Mouse (Mus musculus) embryonic facial prominence, embryonic 13.5 days (tissue): ENCODE results near the gene Adgrg1. TPM values are rescaled to one million over a fixed set of nuclear protein-coding genes. Genes with fewer than 3 reads are reported as not detected.

Source experiments
- ATAC-seq: fragments of 200-750 bp; cut with Nextera tagmentation; 2 replicates; pipeline ENCODE4 v1.8.0; 2017; ENCODE audit warnings: low read depth; ENCODE audit not compliant: insufficient number of reproducible peaks, insufficient read depth, low FRiP score, low TSS enrichment
- H3K27ac ChIP-seq: fragments of 300-500 bp; sonication (generic); 2 replicates; pipeline ENCODE4 v1.5.1; 2015; ENCODE audit warnings: moderate library complexity, mild to moderate bottlenecking, inconsistent platforms
- H3K27me3 ChIP-seq: fragments of 300-500 bp; sonication (generic); 2 replicates; pipeline ENCODE4 v1.6.1; 2015; ENCODE audit warnings: mild to moderate bottlenecking, inconsistent platforms
- H3K36me3 ChIP-seq: fragments of 300-500 bp; sonication (generic); 2 replicates; pipeline ENCODE4 v1.6.1; 2015; ENCODE audit warnings: mild to moderate bottlenecking, inconsistent platforms
- H3K4me1 ChIP-seq: fragments of 300-500 bp; sonication (generic); 2 replicates; pipeline ENCODE4 v1.6.1; 2015; ENCODE audit warnings: inconsistent platforms
- H3K4me2 ChIP-seq: fragments of 300-500 bp; sonication (generic); 2 replicates; pipeline ENCODE4 v1.6.1; 2015; ENCODE audit warnings: moderate library complexity, mild to moderate bottlenecking, inconsistent platforms
- H3K4me3 ChIP-seq: fragments of 300-500 bp; sonication (generic); 2 replicates; pipeline ENCODE4 v1.5.1; 2015; ENCODE audit warnings: mild to moderate bottlenecking, inconsistent platforms
- H3K9ac ChIP-seq: fragments of 300-500 bp; sonication (generic); 2 replicates; pipeline ENCODE4 v1.6.1; 2015; ENCODE audit warnings: mild to moderate bottlenecking, inconsistent platforms
- H3K9me3 ChIP-seq: fragments of 300-500 bp; sonication (generic); 2 replicates; pipeline ENCODE4 v1.6.1; 2016; ENCODE audit warnings: inconsistent platforms
- WGBS: fragments of 180-500 bp; shearing (Covaris S2); methylation state at CpG from one replicate; pipeline ENCODE4 v1.1.7; 2015; ENCODE audit warnings: mixed read lengths; 5-methylcytosine and 5-hydroxymethylcytosine counted together
- polyA plus RNA-seq: library from polyadenylated mRNA; unstranded; fragments of >200 nt; fragmentation: Nextera tagmentation; extraction: Ambion mirVana; gene quantifications from 2 replicates; pipeline ENCODE4 v1.2.1, GENCODE M21; 2015

Adgrg1 gene
- polyA plus RNA-seq, 1 experiment from 2014 or later = 18.4 TPM

DNA sequence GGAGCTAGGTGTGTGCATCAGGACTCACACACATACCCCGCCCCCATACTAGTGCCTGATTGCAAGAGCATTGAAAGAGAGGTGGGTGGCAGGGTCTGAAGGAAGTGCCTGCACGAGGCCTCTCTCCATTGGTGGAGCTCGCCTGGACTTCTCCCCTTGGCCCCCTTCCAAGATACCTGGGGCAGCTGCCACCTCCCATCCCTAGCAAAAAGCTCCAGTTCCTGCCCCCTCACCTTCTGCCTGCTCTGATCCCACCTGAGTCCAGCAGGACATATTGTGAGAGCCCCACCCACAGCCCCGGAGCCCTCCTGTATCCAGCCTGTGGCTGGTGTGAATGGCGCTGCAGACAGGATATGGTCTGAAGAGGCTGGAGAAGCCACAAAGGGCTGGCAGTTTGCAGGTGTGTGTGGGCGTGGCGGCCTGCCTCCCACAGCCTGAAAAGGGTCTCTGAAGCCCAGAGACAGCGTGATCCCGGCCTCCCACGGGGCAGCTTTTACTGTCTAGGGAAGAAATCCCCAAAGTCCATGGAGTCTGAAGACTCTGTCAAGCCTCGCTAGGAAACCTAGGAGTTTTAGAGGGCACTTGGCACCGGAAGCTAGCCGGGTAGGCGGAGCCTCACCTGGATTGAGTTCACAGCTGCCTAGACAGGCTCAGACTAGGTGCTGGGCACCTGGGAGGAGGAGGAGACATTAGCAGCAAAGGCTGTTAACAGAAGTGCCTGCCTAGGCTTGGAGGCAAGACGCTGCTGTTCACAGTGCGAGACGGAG is 2.3 kb downstream of the Adgrg1 start:
- H3K36me3 ChIP-seq = no peaks in the 10 kb centered on the region
- H3K4me2 ChIP-seq = peak overlapping the region; percentile 53
- peak overlapping the region; percentile 88 for H3K27ac ChIP-seq
- peaks cover 22% of the 10 kb centered on the region for H3K4me1 ChIP-seq
- peak; percentile 63 for ATAC-seq
- H3K9ac ChIP-seq = peak overlapping the region; percentile 67
- H3K27me3 ChIP-seq = peaks cover 13% of the 10 kb centered on the region
- peak overlapping the region; percentile 36 for H3K4me3 ChIP-seq
- H3K9me3 ChIP-seq = no peaks in the 10 kb centered on the region
- WGBS = 13% methylated on average over 17 of the region's 17 CpGs

- Histone ChIP-seq H3K27ac (peak overlapping the region; percentile 88), H3K4me3 (peak overlapping the region; percentile 36)
- 46% methylated on average over 9 of the region's 9 CpGs for whole genome bisulfite sequencing
Measured at GRCm38 (mm10) chr8:94978131-94978530, 3.6 kb downstream of the Adgrg1 start.

GRCm38 (mm10) chr8:94978593-94979319 is 4.2 kb downstream of the Adgrg1 start:
- ATAC-seq = no peak
- Histone ChIP-seq H3K4me2 (peak overlapping the region; percentile 53), H3K27ac (no peak overlapping the region), H3K36me3 (no peaks in the 10 kb centered on the region), H3K9me3 (no peaks in the 10 kb centered on the region), H3K27me3 (peaks cover 13% of the 10 kb centered on the region), H3K9ac (no peak overlapping the region), H3K4me3 (peak overlapping the region; percentile 36), H3K4me1 (peaks cover 29% of the 10 kb centered on the region)
- 74% methylated on average over 13 of the region's 13 CpGs for WGBS

More at GRCm38 (mm10) chr8:94978131-94978530, 3.6 kb downstream of the Adgrg1 start:
- Histone ChIP-seq H3K27me3 (peaks cover 13% of the 10 kb centered on the region), H3K9me3 (no peaks in the 10 kb centered on the region), H3K4me2 (peak overlapping the region; percentile 53), H3K9ac (no peak overlapping the region; the same call in 1 of the 2 replicates), H3K36me3 (no peaks in the 10 kb centered on the region), H3K4me1 (peaks cover 23% of the 10 kb centered on the region)
- no peak for ATAC-seq

- peaks cover 12% of the 10 kb centered on the region for H3K27me3 ChIP-seq
- H3K4me3 ChIP-seq = no peak overlapping the region
- H3K4me1 ChIP-seq = peaks cover 39% of the 10 kb centered on the region
- H3K9me3 ChIP-seq = no peaks in the 10 kb centered on the region
- no peak for ATAC-seq
- no peak overlapping the region for H3K27ac ChIP-seq
- no peak overlapping the region for H3K4me2 ChIP-seq
- H3K9ac ChIP-seq = no peak overlapping the region
- WGBS = 81% methylated on average over 5 of the region's 5 CpGs
- no peaks in the 10 kb centered on the region for H3K36me3 ChIP-seq
Measured at GRCm38 (mm10) chr8:94980176-94980575, 5.6 kb downstream of the Adgrg1 start.

GRCm38 (mm10) chr8:94980976-94981375 is 6.4 kb downstream of the Adgrg1 start:
- 41% methylated on average over 8 of the region's 8 CpGs for WGBS
- no peaks in the 10 kb centered on the region for H3K36me3 ChIP-seq
- no peaks in the 10 kb centered on the region for H3K9me3 ChIP-seq
- H3K27ac ChIP-seq = no peak overlapping the region
- H3K4me1 ChIP-seq = peaks cover 39% of the 10 kb centered on the region
- H3K4me2 ChIP-seq = no peak overlapping the region
- H3K9ac ChIP-seq = no peak overlapping the region
- peaks cover 9% of the 10 kb centered on the region for H3K27me3 ChIP-seq
- ATAC-seq = no peak
- no peak overlapping the region for H3K4me3 ChIP-seq

GRCm38 (mm10) chr8:94981848-94982247 is 7.3 kb downstream of the Adgrg1 start:
- Histone ChIP-seq H3K4me2 (no peak overlapping the region), H3K27me3 (peaks cover 3% of the 10 kb centered on the region), H3K27ac (no peak overlapping the region), H3K9me3 (no peaks in the 10 kb centered on the region), H3K36me3 (no peaks in the 10 kb centered on the region), H3K9ac (no peak overlapping the region), H3K4me1 (peaks cover 41% of the 10 kb centered on the region), H3K4me3 (no peak overlapping the region)
- ATAC-seq = no peak
- 69% methylated on average over 7 of the region's 7 CpGs for WGBS

- Histone ChIP-seq H3K36me3 (no peaks in the 10 kb centered on the region), H3K4me3 (no peak overlapping the region), H3K9ac (no peak overlapping the region), H3K9me3 (no peaks in the 10 kb centered on the region), H3K4me2 (no peak overlapping the region), H3K27me3 (no peaks in the 10 kb centered on the region), H3K27ac (no peak overlapping the region), H3K4me1 (peaks cover 34% of the 10 kb centered on the region)
- 18% methylated on average over 5 of the region's 5 CpGs for WGBS
- ATAC-seq = no peak
Measured at GRCm38 (mm10) chr8:94983146-94983545, 8.6 kb downstream of the Adgrg1 start.

GRCm38 (mm10) chr8:94983881-94984516 is 9.4 kb downstream of the Adgrg1 start:
- no peak for ATAC-seq
- H3K27ac ChIP-seq = no peak overlapping the region
- H3K4me1 ChIP-seq = peaks cover 34% of the 10 kb centered on the region
- H3K9ac ChIP-seq = no peak overlapping the region
- H3K36me3 ChIP-seq = no peaks in the 10 kb centered on the region
- H3K27me3 ChIP-seq = no peaks in the 10 kb centered on the region
- peak overlapping the region; percentile 1; the same call in 1 of the 2 replicates for H3K4me2 ChIP-seq
- WGBS = 14% methylated on average over 10 of the region's 10 CpGs
- H3K9me3 ChIP-seq = no peaks in the 10 kb centered on the region
- H3K4me3 ChIP-seq = no peak overlapping the region

- no peak for ATAC-seq
- WGBS = 84% methylated on average over 6 of the region's 6 CpGs
Measured at GRCm38 (mm10) chr8:94985023-94985422, 10.5 kb downstream of the Adgrg1 start.

DNA sequence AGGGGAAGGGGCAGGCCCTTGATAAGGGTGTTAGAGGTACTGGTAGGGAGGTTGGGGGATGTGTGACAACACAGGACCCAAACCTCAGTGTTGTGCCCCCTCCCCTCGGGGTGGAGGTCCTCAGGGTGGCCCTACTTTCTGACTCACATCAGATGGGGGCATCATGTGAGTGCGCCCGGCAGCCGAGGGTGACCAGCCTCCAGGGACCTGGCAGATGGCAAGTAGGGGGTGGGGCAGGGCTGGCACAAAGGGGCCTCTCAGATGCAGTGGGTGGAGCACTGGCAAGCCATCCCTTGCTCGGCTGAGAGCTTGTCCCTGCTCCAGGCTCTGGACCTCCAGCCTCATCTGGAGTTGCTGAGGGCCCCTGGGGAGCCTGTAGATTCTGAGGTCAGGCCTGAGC is 12.1 kb downstream of the Adgrg1 start:
- Histone ChIP-seq H3K4me3 (no peak overlapping the region), H3K4me1 (peaks cover 36% of the 10 kb centered on the region), H3K4me2 (no peak overlapping the region), H3K36me3 (no peaks in the 10 kb centered on the region), H3K27me3 (no peaks in the 10 kb centered on the region), H3K9ac (no peak overlapping the region), H3K9me3 (no peaks in the 10 kb centered on the region), H3K27ac (no peak overlapping the region)
- WGBS = 56% methylated on average over 5 of the region's 5 CpGs
- no peak for ATAC-seq

More at GRCm38 (mm10) chr8:94985023-94985422, 10.5 kb downstream of the Adgrg1 start:
- Histone ChIP-seq H3K4me2 (no peak overlapping the region), H3K4me1 (peaks cover 34% of the 10 kb centered on the region), H3K27ac (no peak overlapping the region), H3K36me3 (no peaks in the 10 kb centered on the region), H3K4me3 (no peak overlapping the region), H3K9ac (no peak overlapping the region), H3K27me3 (no peaks in the 10 kb centered on the region), H3K9me3 (no peaks in the 10 kb centered on the region)

GRCm38 (mm10) chr8:94987553-94987952 is 13.0 kb downstream of the Adgrg1 start:
- H3K27me3 ChIP-seq = no peaks in the 10 kb centered on the region
- 84% methylated on average over 7 of the region's 7 CpGs for WGBS
- ATAC-seq = no peak
- H3K36me3 ChIP-seq = no peaks in the 10 kb centered on the region
- peaks cover 44% of the 10 kb centered on the region for H3K4me1 ChIP-seq
- H3K9ac ChIP-seq = no peak overlapping the region
- H3K4me3 ChIP-seq = no peak overlapping the region
- H3K9me3 ChIP-seq = no peaks in the 10 kb centered on the region
- no peak overlapping the region for H3K4me2 ChIP-seq
- H3K27ac ChIP-seq = no peak overlapping the region
